Mouse (Mus musculus) kidney, postnatal 0 days (tissue): ENCODE results near the gene P2rx7. TPM values are rescaled to one million over a fixed set of nuclear protein-coding genes. Genes with fewer than 3 reads are reported as not detected.

ENCODE experiments used
- ATAC-seq: fragments of 200-750 bp; cut with Nextera tagmentation; replicated peaks from 2 replicates; pipeline ENCODE4 v1.8.0; 2017; ENCODE audit warnings: low read depth, moderate number of reproducible peaks, moderate TSS enrichment, moderate library complexity; ENCODE audit not compliant: low FRiP score
- DNase-seq: peaks from one replicate; pipeline ENCODE4 v3.0.0-alpha.2; 2016; ENCODE audit warnings: low spot score
- H3K27ac ChIP-seq: fragments of 300-500 bp; sonication (generic); 2 replicates; pipeline ENCODE4 v1.5.1; 2014; ENCODE audit warnings: mild to moderate bottlenecking
- H3K27me3 ChIP-seq: fragments of 300-500 bp; sonication (generic); 2 replicates; pipeline ENCODE4 v1.6.1; 2014; ENCODE audit warnings: low read length, mixed read lengths; ENCODE audit not compliant: insufficient read depth
- H3K36me3 ChIP-seq: fragments of 300-500 bp; sonication (generic); 2 replicates; pipeline ENCODE4 v1.6.1; 2014; ENCODE audit warnings: low read length, mixed read lengths; ENCODE audit not compliant: insufficient read depth
- H3K4me1 ChIP-seq: fragments of 300-500 bp; sonication (generic); replicated peaks from 2 replicates; pipeline ENCODE4 v1.6.1; 2014; ENCODE audit warnings: antibody characterized with exemption, low read length, mixed read lengths; ENCODE audit not compliant: insufficient read depth
- H3K4me2 ChIP-seq: fragments of 300-500 bp; sonication (generic); 2 replicates; pipeline ENCODE4 v1.6.1; 2014; ENCODE audit warnings: mild to moderate bottlenecking, low read length, moderate library complexity, mixed read lengths
- H3K4me3 ChIP-seq: fragments of 300-500 bp; sonication (generic); replicated peaks from 2 replicates; pipeline ENCODE4 v1.5.1; 2014; ENCODE audit warnings: low read depth, low read length
- H3K9ac ChIP-seq: fragments of 300-500 bp; sonication (generic); 2 replicates; pipeline ENCODE4 v1.6.1; 2014; ENCODE audit warnings: low read depth, low read length
- H3K9me3 ChIP-seq: fragments of 300-500 bp; sonication (generic); replicated peaks from 2 replicates; pipeline ENCODE4 v1.6.1; 2016; ENCODE audit warnings: low read length, inconsistent platforms, mixed read lengths
- CTCF ChIP-seq: IDR thresholded peaks from 2 replicates; pipeline ENCODE4 v1.5.1; 2016; ENCODE audit warnings: antibody characterized with exemption, low read depth, mild to moderate bottlenecking, moderate library complexity
- WGBS: fragments of 180-500 bp; shearing (Covaris S2); extraction: QIAGEN DNeasy Blood & Tissue Kit; methylation state at CpG from one replicate; pipeline ENCODE4 v1.1.7; 2014; 5-methylcytosine and 5-hydroxymethylcytosine counted together
- polyA plus RNA-seq: library from polyadenylated mRNA; unstranded; fragments of >200 nt; fragmentation: Nextera tagmentation; extraction: Ambion mirVana; gene quantifications from 2 replicates; pipeline ENCODE4 v1.2.1, GENCODE M21; 2015

Gene P2rx7
- polyA plus RNA-seq, 1 experiment from 2014 or later = 2.3 TPM

DNA sequence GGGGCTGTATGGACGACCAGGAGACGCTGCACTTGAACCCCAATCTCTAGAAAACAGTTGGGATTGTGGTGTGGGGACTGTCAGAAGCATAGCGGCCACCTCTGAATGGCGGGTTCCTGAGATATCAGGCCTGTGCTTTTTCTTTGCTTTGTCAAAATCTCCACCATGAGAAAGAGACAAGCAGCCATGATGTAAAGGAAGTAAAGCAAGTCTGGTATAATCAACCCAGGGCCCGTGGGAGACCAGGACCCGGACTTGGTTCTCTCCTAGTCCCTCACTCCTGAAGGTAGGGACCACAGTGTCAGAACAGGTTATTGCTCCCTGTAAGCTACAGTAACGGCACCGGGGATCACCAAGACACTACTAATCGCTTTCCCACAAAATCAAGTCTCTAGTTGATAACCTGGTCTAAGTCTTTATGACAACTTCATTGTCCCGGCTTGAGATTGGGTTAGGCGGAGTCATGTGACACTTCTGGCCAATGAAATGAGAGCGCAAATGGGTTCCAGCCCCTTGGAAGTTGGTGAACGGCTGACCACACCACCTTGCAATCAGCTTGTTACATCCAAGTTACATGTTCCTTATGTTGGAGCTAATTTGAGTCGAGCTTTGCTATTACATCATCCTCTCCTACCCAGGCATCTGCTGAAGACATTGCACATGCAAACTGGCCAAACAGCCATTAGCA, 18.0 kb upstream of the P2rx7 start:
- H3K27ac ChIP-seq = no peak overlapping the region
- 88% methylated on average over 14 of the region's 14 CpGs for WGBS
- no peaks in the 10 kb centered on the region for H3K27me3 ChIP-seq
- H3K9ac ChIP-seq = no peak overlapping the region
- no peak overlapping the region for H3K4me3 ChIP-seq
- no peak for DNase-seq
- peaks cover 4% of the 10 kb centered on the region for H3K4me1 ChIP-seq
- TF ChIP-seq CTCF = no peak
- ATAC-seq = no peak
- H3K36me3 ChIP-seq = no peaks in the 10 kb centered on the region
- no peak overlapping the region for H3K4me2 ChIP-seq
- no peaks in the 10 kb centered on the region for H3K9me3 ChIP-seq

DNA sequence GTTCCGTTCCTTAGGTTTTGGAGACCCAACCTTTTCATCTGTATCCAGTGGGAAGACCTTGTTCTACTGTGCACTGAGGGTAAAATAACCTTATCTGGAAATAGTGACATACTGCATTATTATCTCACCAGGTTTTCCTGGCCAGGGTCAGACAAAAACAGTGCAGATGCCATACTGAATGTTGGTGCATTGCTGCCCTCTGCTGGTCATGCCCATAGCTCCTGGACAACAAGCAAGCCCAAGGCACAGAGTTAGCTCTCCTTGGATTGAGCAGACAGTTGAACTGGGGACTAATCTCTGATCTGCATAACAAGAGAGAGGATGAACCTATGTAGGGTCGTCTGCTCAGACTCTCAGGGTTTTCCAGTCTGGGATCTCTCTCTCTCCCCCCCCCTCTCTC, 16.5 kb upstream of the P2rx7 start:
- Histone ChIP-seq H3K4me2 (no peak overlapping the region), H3K4me1 (no peaks in the 10 kb centered on the region), H3K9ac (no peak overlapping the region), H3K27me3 (no peaks in the 10 kb centered on the region), H3K36me3 (no peaks in the 10 kb centered on the region), H3K27ac (no peak overlapping the region), H3K4me3 (no peak overlapping the region), H3K9me3 (no peaks in the 10 kb centered on the region)
- ATAC-seq (peak; percentile 69), DNase-seq (peak; percentile 93)
- peak; percentile 97 for TF ChIP-seq CTCF
- 33% methylated on average over 2 of the region's 2 CpGs for WGBS

DNA sequence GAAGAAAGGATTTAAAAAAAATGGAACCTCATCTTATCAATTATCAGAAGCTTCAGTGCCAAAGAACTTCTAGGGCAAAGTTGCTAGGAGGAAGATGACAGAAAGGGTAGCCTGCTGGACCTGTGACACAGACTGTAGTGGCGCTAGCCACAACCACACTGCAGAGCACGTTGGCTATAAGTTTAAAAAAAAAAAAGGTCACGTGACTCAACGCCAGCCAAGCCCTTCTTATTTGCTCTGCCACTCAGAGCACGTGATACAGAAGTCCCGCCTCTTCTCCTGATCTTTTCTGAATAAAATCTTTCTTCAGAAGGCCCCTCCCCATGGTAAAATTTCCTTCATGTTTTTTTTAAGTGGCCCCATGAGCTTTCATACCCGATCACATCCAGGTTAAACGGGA, 8.5 kb upstream of the P2rx7 start:
- DNase-seq (no peak), ATAC-seq (no peak)
- H3K27ac ChIP-seq = no peak overlapping the region
- H3K4me1 ChIP-seq = no peaks in the 10 kb centered on the region
- H3K4me3 ChIP-seq = no peak overlapping the region
- H3K27me3 ChIP-seq = no peaks in the 10 kb centered on the region
- no peak overlapping the region for H3K4me2 ChIP-seq
- H3K9me3 ChIP-seq = no peaks in the 10 kb centered on the region
- TF ChIP-seq CTCF = no peak
- H3K36me3 ChIP-seq = no peaks in the 10 kb centered on the region
- H3K9ac ChIP-seq = no peak overlapping the region
- WGBS = 82% methylated on average over 8 of the region's 8 CpGs

DNA sequence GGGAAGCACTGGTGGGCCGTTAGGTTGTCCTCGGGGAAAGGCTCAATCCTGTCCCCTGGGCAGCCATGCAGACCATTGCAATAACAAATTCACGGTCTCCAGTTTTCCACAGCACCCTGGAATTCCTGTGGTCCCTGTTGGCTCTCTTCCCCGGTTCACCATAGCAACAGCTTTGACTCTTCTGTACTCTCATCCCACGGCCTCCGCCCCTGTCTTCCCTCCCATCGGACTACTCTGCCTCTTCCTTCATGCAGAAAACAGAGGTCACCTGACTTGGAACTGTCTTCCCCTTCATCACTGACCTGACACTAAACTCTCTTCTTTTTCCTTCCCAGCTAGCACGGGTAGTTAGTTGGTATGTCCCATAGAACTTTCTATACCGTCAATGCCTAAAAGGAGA, 7.4 kb upstream of the P2rx7 start:
- Histone ChIP-seq H3K4me2 (no peak overlapping the region), H3K36me3 (no peaks in the 10 kb centered on the region), H3K4me1 (no peaks in the 10 kb centered on the region), H3K9me3 (no peaks in the 10 kb centered on the region), H3K27me3 (no peaks in the 10 kb centered on the region), H3K27ac (no peak overlapping the region), H3K4me3 (no peak overlapping the region), H3K9ac (no peak overlapping the region)
- 36% methylated on average over 9 of the region's 9 CpGs for WGBS
- DNase-seq (peak; percentile 70), ATAC-seq (no peak; the same call in 1 of the 2 replicates)
- TF ChIP-seq CTCF = no peak

DNA sequence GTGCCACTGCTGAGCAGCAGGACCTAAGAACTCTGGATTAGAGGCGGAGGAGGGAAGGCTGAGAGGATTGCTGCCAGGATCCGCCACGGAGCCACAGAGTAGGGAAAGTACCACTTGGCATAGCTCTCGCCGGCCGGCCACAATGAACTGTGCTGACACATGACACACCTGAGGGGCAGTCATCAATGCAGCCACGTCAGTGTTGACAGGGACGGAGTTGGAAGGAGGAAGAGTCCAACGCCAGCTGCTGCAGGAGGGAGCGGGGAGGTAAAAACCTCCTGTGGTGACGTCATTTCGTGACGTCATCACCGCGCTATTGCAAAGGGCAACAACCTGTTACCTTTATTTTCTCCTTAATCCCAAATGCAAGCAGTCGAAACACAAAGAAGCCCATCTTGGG, 6.8 kb upstream of the P2rx7 start:
- H3K4me1 ChIP-seq = no peaks in the 10 kb centered on the region
- WGBS = 52% methylated on average over 16 of the region's 16 CpGs
- H3K27me3 ChIP-seq = no peaks in the 10 kb centered on the region
- peak; percentile 61; the same call in 1 of the 2 replicates for ATAC-seq
- no peak overlapping the region for H3K27ac ChIP-seq
- no peak overlapping the region for H3K4me3 ChIP-seq
- peak overlapping the region; percentile 4; the same call in 1 of the 2 replicates for H3K4me2 ChIP-seq
- TF ChIP-seq CTCF = no peak
- H3K9me3 ChIP-seq = no peaks in the 10 kb centered on the region
- no peak overlapping the region for H3K9ac ChIP-seq
- H3K36me3 ChIP-seq = no peaks in the 10 kb centered on the region
- DNase-seq = no peak

DNA sequence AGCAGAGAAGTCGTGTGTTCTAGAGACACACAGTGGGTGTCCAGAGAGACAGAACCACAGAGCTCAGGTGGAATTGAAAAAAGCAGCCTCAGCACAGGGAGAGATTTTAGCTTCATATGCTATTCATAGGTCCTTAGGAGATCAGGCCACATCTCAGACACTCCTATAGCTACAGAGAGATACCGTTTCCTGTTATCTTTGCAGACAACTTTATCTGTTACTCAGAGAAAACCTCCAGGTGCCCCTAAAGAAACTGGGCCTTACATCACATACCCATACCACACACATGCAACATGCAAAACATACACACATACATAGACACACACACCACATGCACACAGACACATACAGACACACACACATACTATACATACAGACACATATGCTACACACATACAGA, 5.4 kb upstream of the P2rx7 start:
- no peak for TF ChIP-seq CTCF
- no peak for DNase-seq
- H3K9me3 ChIP-seq = no peaks in the 10 kb centered on the region
- H3K4me3 ChIP-seq = no peak overlapping the region
- H3K9ac ChIP-seq = no peak overlapping the region
- no peak overlapping the region for H3K27ac ChIP-seq
- no peaks in the 10 kb centered on the region for H3K27me3 ChIP-seq
- no peak for ATAC-seq
- no peak overlapping the region for H3K4me2 ChIP-seq
- H3K4me1 ChIP-seq = no peaks in the 10 kb centered on the region
- H3K36me3 ChIP-seq = no peaks in the 10 kb centered on the region
- 79% methylated on average over 2 of the region's 2 CpGs for WGBS

DNA sequence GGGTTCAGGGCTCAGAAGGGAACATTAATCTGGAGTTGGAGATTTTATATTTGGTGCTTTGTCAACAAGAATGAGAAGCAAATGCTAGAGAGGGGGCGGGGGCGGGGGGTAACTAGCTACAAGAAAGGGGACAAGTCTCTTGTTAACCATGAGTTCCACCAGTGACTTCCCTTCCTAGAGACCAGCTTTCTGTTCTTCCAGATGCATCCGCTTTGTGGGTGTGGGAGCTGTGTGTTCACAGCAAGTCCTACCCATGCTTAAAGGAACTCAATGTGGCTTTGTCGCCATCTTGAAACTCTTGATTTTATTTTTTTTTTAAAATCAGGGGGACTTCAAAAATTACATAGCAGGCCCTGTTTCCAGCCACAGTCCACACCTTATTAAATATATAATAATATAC, 4.2 kb upstream of the P2rx7 start:
- Histone ChIP-seq H3K36me3 (no peaks in the 10 kb centered on the region), H3K4me3 (no peak overlapping the region), H3K27ac (no peak overlapping the region), H3K4me2 (no peak overlapping the region), H3K9me3 (no peaks in the 10 kb centered on the region), H3K4me1 (no peaks in the 10 kb centered on the region), H3K27me3 (no peaks in the 10 kb centered on the region), H3K9ac (no peak overlapping the region)
- ATAC-seq = no peak
- DNase-seq = no peak
- WGBS = 97% methylated on average over 4 of the region's 4 CpGs
- TF ChIP-seq CTCF = no peak
